Mouse (Mus musculus): ENCODE results near the gene Dhx9.
"Not testable (repeated sequence)": the region's sequence is repeated elsewhere in the genome, so short reads cannot be mapped to it uniquely, and the experiment has no call there.

Dhx9 gene

DNA sequence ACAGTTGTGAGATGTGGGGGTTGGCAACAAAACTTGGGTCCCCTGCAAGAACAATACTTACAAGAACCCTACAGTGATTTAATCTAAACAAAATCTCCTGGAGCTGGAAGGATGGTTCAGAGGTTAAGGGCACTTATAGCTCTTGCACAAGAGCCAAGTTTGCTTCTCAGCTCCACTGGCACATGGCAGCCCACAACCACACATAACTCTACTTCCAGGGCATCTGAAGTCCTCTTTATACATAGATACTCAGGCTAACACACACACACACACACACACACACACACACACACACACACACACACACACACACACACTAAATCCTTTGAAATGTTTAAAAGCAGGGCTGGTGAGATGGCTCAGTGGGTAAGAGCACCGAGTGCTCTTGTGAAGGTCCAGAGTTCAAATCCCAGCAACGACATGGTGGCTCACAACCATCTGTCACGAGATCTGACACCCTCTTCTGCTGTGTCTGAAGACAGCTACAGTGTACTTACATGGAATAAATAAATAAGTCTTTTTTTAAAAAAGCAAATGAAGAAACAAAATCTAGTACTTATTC is 71.1 kb downstream of the Dhx9 start:
- not testable (repeated sequence) for DNase-seq

DNA sequence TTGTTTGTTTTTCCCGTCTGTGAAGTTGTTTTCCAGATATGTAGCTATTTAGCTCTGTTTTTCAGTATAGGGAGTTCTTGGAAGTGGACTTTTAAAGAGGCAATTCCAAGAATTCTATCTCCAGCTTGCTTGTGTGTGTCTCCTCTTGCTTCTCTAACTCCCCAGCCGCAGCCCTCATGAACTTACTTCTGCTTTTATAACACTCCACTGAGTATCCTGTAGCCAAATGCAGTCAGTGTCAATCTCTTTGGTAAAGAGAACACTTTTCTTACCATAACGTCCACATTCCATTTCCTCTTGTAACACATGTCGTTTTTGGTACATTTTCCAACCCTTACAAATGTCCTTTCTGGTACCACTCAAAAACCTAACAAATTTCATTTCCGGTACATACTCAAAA is 71.7 kb downstream of the Dhx9 start:
- not testable (repeated sequence) for DNase-seq

DNA sequence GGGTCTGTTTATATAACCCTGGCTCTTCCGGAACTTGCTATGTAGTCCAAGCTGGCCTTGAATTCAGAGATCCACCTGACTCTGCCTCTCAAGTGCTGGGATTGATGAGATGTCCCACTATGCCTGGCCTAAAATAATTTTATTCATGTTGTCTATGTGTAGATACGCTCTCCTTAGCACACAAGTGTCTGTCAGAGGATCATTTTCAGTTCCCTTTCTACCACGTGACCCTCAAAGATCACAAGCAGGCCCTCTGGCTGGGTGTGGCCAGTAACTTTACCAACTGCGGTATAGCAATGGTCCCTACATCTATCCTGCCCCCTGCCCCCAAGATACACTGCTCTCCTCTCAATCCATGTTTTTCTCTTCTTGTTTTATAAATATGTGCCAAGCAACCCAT is 72.5 kb downstream of the Dhx9 start:
- DNase-seq: peak; percentile 68

DNA sequence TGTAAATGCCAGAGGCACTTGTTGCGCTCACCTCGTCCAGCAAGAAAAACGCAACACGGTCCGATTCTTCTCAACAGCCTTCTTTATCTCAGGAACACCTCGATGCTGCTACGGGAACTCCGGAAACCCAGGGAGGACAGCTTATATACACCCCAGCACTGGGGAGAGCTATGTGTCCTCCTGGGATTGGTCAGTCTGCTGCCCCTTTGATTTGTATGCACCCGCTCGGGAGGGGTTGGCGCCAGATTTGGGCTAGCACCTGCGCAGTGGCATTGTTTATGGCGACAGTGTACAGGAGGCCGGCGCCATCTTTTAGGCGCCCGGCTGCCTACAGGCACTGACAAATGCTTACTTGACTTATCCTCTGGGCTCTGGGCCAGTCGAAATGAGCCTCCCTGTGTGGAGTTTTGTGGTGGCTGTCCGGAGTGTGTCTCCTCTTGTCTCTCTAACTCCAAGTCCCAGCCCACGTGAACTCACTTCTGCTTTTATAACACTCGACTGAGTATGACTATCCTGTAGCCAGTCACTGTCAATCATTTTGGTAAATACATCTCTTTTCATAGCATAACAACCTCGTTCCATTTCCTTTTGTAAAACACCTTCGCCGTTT is 73.2 kb downstream of the Dhx9 start:
- peak; percentile 90 for DNase-seq

- peak; percentile 58 for DNase-seq
Measured at GRCm38 (mm10) chr1:153413397-153414020, 74.0 kb downstream of the Dhx9 start.

DNA sequence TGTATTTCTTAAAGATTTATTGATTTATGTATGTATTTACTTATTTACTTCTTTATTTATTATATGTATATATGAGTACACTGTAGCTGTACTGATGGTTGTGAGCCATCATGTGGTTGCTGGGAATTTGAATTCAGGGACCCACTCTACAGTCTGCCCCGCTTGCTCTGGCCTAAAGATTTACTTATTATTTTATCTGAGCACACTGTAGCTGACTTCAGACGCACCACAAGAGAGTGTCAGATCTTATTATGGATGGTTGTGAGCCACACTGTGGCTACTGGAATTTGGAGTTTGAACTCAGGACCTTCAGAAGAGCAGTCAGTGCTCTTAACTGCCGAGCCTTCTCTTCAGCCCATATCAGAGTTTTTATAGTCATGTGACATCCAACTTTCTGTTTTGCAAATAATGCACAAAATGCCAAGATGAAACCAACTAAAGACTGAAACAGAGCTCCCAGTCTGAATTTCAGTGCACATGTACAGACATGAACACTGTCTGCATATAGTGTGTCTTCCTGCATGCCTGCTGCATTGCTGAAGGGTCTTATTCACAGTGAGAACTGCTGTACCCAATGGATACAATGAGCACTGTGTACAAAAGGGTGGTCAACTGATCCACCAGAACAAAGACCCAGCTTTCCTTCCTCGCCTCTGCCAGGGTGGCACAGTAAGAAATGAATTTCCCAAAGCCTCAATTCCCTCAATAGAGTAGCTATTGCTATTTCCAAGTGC is 74.6 kb downstream of the Dhx9 start:
- DNase-seq: not testable (repeated sequence)

DNA sequence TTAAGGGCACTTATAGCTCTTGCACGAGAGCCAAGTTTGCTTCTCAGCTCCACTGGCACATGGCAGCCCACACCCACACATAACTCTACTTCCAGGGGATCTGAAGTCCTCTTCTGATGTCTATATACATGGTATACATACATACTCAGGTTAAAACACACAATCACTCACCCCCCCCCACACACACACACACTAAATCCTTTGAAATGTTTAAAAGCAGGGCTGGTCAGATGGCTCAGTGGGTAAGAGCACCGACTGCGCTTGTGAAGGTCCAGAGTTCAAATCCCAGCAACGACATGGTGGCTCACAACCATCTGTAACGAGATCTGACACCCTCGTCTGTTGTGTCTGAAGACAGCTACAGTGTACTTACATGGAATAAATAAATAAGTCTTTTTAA is 75.7 kb downstream of the Dhx9 start:
- no peak for DNase-seq

GRCm38 (mm10) chr1:153410915-153411314 is 76.5 kb downstream of the Dhx9 start:
- not testable (repeated sequence) for DNase-seq

- not testable (repeated sequence) for DNase-seq
Measured at GRCm38 (mm10) chr1:153408296-153408695, 79.2 kb downstream of the Dhx9 start.

DNA sequence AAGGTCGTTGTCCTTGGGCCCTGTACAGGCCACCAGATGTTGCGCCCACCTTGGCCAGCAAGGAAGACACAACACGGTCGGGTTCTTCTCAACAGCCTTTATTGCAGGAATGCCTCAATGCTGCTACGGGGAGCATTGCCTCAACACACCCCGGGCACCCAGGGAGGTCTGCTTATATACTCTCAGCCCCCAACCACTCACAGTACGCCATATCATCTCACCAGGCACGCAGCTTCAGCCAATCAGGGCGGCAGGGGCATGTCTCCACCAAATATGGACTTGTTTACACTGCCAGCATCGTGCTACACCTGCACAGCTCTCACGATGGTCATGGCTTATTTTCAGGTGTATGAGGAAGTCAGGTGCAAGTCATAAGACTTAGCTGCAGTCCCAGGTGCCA is 79.8 kb downstream of the Dhx9 start:
- DNase-seq: not testable (repeated sequence)

Measured in thymus, postnatal 4 days (tissue).